Mouse (Mus musculus) G1E-ER4 (cell line): ENCODE results near the gene P4ha2. TPM values are rescaled to one million over a fixed set of nuclear protein-coding genes. Genes with fewer than 3 reads are reported as not detected.

Experiments
- GATA1 ChIP-seq: IDR thresholded peaks from one replicate; pipeline ENCODE4 v1.8.0; 2012; ENCODE audit warnings: low read length, inconsistent platforms
- polyA plus RNA-seq: library from polyadenylated mRNA; stranded (reverse); fragments of >175 nt; gene quantifications from 2 replicates; pipeline ENCODE4 v1.2.3, GENCODE M21; 2012

Gene P4ha2
- polyA plus RNA-seq, 1 experiment: not detected

DNA sequence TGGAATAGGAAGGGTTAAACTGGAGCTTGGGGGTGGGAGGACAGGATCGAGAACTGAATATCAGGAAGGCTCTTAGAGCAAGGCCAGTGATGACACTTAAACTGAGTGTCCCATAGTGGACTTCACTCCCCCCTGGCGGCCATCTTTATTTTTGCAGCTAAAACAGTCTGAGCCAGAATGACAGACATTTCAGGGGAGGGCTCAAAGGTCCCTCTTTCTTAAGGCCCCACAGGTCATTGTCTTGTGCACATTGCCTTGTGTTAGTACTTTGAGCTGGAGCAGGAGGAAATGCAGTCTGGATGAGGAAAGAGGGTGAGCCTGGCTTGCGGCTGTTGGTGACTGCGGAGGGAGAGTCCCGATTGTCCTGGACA, 11.0 kb upstream of the P4ha2 start:
- TF ChIP-seq GATA1: no peak

GRCm38 (mm10) chr11:54090091-54090879, 9.6 kb upstream of the P4ha2 start:
- no peak for TF ChIP-seq GATA1

DNA sequence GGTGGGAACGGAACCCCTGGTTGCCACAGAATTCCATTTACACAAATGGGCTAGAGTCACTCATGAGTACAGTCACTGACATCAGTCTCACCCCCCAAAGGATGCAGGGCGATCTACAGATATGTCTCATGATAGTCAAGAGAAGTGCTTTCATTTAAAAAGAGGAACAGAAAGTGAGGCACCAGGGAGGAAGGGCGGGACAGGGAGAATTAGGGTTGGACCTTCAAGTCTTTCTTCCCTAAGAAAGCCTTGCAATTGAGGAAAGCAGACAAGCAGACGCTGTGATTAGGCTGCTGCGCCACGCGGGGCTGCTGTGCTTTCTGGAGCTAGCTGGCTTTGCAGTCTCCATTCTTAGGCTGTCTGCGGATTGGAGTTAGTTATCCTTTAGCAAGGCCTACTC, 8.2 kb upstream of the P4ha2 start:
- no peak for TF ChIP-seq GATA1

DNA sequence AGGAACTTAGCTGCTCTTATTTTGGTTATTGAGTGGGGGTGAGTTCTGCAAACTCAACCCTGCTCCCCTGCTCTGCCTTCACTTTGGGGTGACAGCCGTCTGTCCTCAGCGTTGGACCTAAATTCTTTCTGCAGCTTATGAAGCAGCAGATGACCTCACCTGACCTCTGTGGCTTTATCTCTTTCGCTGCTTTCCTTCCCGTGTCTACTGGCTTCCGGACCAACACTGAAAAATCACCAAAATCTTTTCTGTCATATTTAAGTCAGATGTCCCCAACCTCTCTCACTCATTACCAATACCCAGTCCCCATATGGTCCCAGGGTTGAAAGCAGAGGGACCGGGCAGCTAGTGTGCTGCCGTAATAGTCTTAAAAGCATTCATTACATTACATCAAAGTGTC, 7.7 kb upstream of the P4ha2 start:
- TF ChIP-seq GATA1: no peak

DNA sequence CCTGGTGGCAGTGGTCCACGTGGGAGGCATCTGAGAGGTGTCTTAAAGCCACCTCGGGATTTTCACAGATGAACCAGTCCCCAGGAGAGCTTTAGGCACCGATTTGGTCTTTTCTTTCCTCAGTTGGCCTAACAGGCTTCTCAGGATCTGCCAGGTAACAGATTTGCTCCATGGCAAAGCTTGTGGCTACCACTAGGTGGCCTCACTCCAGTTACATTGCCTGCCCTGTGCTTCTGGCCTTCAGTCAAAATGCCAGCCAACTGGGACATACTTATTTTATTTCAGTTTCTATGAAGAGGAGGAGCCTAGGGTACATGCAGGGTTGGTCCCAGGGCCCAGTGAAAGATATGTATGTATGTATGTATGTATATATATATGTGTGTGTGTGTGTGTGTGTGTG, 6.9 kb upstream of the P4ha2 start:
- TF ChIP-seq GATA1: no peak

DNA sequence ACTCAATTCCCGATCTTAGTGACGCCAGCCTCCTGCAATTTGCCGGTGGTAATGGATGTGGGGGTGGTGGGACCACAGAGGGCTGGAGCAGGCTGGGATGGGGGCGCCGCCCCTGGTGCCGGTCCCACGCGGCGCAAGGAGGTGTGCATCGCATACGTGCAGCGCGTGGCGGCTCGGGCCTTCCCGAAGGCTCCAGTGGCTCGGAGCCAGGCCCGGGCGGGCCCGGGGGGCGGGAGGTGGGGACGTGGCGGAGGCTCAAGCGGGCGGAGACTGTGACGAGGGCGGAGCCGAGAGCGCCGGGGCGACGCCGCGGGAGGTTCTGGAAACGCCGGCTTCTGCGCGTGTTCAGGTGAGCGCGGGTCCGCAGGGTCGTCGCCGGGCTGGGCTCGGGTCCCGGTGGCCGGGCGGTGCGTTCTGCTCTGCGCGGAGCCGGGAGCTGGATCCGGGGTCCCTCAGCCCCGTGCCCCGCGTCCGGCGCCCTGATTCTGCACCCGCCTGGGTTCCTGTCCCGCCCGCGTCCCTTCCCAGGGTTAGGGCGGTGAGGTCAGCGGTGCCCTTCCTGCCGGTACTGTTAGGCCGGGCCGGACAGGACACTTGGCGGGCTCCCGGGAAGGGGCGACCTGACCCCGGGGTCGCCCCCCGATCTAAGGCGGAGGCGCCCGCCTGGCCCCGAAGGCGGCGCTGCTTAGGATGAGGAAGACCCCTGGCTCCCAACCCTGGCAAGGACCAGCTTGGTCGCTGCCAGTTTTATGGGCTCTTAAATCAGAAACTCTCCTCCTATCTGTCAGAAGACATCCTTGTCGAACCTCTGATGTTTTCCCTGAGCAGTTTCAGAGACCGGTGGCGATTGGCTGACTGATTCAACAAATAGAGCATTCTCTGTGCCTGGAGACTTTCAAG, 1.0 kb downstream of the P4ha2 start:
- no peak for TF ChIP-seq GATA1

DNA sequence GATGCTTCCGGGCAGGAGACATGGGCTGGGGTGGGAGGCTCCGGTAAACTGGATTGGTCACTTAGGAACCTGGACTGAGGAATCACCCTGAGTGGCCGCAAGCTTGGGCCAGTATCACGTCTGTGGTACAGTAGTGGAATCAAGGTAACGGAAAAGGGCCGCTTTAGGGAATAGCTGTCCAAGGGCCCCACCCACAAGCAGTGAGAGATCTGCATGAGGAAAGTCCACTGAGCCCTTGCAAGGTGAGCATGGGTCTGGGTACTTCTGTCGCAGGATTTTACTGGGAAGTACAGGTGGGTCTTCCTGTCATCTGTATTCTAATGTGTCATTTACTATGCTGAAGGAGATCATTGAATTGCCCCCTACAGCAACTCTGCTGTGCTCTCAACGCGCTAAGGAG, 1.8 kb downstream of the P4ha2 start:
- TF ChIP-seq GATA1: no peak

- TF ChIP-seq GATA1: no peak
These were observed 3.0 kb downstream of the P4ha2 start for GRCm38 (mm10) chr11:54102706-54103449.

- no peak for TF ChIP-seq GATA1
These were observed 5.1 kb downstream of the P4ha2 start for GRCm38 (mm10) chr11:54105011-54105410.

DNA sequence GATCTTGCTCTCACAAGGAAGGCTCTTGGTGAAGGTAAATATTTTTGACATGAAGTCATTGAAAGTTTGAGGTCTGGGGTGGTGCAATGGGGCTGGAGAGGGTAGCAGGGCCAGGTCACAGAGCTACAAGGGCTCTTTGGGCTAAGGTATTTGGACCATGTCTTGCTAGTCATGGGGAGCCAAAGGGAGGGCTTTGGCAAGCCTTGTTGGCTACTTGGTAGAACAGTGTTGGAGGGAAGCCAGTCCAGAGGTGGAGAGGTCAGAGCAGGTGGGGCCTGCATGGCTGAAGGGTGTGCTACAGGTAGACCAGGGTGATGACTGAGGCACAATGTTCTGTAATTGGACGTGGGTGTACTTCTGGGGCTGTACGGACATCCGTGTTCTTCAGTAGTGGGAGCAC, 6.8 kb downstream of the P4ha2 start:
- no peak for TF ChIP-seq GATA1

DNA sequence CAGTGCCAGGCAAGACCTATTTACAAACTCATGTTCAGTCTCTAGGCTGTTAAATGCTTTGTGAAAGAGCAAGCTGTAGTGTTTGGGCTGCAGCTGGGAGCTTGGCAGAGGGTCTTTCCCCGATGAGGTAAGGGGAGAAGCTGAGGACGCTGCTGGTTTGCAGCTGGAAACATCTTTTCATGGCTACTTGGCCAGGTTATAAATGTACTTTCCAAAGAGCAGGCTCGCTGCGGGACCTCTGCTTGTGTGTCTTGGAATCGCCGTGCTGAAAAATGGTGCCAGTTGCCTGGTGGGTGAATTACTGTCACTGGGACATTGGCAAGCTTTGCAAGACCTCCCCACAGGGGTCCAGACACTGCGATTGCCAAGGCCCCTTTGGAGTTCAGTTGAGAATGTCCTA, 7.3 kb downstream of the P4ha2 start:
- TF ChIP-seq GATA1: no peak

DNA sequence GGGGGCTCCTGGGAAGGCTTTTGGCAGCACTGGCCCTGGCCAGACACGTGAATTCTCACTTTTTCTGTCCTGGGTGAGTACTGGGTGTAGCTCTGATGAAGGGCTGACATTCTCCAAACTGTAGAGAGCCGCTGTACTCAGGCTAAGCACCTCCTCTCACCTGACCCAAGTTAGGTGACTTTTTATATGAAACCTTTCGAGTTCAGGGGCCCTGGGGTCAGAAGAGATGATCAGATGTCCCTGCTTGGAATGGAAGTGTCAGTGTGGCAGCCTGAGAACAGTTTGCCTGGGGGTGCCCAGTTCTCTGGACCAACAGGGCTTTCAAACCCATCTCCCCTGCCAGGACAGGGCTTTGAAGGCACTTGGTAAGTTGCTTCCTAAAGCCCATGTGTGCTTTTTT, 8.2 kb downstream of the P4ha2 start:
- TF ChIP-seq GATA1: no peak

GRCm38 (mm10) chr11:54108894-54109293, 9.0 kb downstream of the P4ha2 start:
- no peak for TF ChIP-seq GATA1

- no peak for TF ChIP-seq GATA1
These were observed 11.4 kb downstream of the P4ha2 start for GRCm38 (mm10) chr11:54111291-54111690.

DNA sequence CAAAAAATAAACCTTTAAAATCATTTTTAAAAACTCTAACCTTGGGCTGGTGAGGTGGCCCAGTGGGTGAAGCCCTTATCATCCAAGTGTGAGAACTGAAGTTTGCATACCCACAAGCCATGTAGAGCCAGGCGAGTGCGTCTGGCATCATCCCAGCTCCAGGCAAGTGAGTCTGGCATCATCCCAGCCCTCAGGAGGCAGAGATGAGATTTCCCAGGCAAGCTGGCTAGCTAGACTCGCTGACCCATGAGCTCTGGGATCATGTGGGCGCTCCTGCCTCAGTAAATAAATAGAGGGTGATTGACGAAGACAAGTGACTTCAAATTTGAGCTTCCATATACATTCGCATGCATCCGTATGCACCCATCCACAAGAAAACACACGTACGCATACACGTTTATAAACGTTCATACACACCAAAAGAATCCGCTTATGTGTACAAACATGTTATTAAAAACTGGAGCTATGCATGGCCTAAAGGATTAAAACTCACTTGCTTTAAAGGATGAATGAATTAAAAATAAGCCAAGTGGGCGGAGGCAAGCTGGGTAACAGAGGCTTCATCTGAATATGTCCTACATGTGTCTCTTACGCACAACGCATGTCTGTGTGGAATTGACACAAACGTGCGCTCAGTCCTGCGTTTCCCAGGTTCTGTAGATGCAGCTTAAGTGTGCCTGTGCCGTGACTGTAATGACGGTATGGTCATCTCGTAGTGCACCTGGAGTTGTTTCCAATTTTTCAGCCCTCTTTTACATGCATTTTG, 12.3 kb downstream of the P4ha2 start:
- no peak for TF ChIP-seq GATA1
